ENCODE assay signal across 19 mouse cellular contexts in genomic region chr1:89601349-89601748, GRCm38 (mm10).
DNase-seq lines count a peak whose midpoint lies in the region; ATAC-seq and TF ChIP-seq lines count a peak whose summit lies in the region.
"Had no signal": no experiment of that assay in that cellular context is flagged by ENCODE, and none has a peak within 500 bp of the region (broad histone marks: within the 10 kb centered on the region; RNA-seq: fewer than 3 reads in every experiment).

No protein-coding gene starts in this region.

- peak overlapping the region; percentile 62; the same call in 1 of the 2 replicates for H3K27ac ChIP-seq in heart, embryonic 10.5 days
- peak overlapping the region; percentile 72 for H3K27ac ChIP-seq in heart, postnatal 0 days (ENCODE audit: low read depth)
- peak overlapping the region; percentile 41; the same call in 1 of the 2 replicates for H3K27ac ChIP-seq in cortical plate, adult 2 months (ENCODE audit: insufficient read depth, low read length)
- H3K27ac ChIP-seq: forebrain, embryonic 13.5 days; limb, embryonic 12.5 days; liver, embryonic 13.5 days; lung, embryonic 15.5 days had no signal

- no peak for DNase-seq in heart, embryonic 10.5 days (ENCODE audit: low spot score)
- no peak for DNase-seq in heart, postnatal 14 days
- no peak for DNase-seq in heart, postnatal 0 days (ENCODE audit: low spot score)
- no peak for DNase-seq in heart, postnatal 10 days
- DNase-seq in 416B (ENCODE audit: low read depth), result peak; percentile 40
- DNase-seq in ovary, postnatal 36 days (ENCODE audit: low spot score), result no peak
- DNase-seq: adrenal gland, postnatal 14 days; cerebellum, postnatal 14 days; gastrocnemius, postnatal 14 days; kidney, postnatal 4 days; liver, embryonic 13.5 days; lung, postnatal 4 days; right cerebral cortex, postnatal 4 days had no signal

- H3K27me3 ChIP-seq in heart, embryonic 10.5 days (ENCODE audit: insufficient read depth, poor library complexity, severe bottlenecking), result no peaks in the 10 kb centered on the region
- no peaks in the 10 kb centered on the region for H3K27me3 ChIP-seq in heart, postnatal 0 days (ENCODE audit: control insufficient read depth, insufficient read depth, low read length)
- H3K27me3 ChIP-seq: forebrain, embryonic 13.5 days; limb, embryonic 12.5 days; liver, embryonic 13.5 days; lung, embryonic 15.5 days had no signal

- H3K4me3 ChIP-seq in heart, embryonic 10.5 days, result no peak overlapping the region
- H3K4me3 ChIP-seq in heart, postnatal 0 days (ENCODE audit: low read depth, low read length), result no peak overlapping the region
- H3K4me3 ChIP-seq in cortical plate, adult 2 months (ENCODE audit: insufficient read depth, low read length), result no peak overlapping the region
- H3K4me3 ChIP-seq: forebrain, embryonic 13.5 days; limb, embryonic 12.5 days; liver, embryonic 13.5 days; lung, embryonic 15.5 days had no signal

- peaks cover 58% of the 10 kb centered on the region for H3K4me1 ChIP-seq in heart, embryonic 10.5 days
- peaks cover 61% of the 10 kb centered on the region for H3K4me1 ChIP-seq in heart, postnatal 0 days (ENCODE audit: control insufficient read depth, insufficient read depth)
- peaks cover 33% of the 10 kb centered on the region for H3K4me1 ChIP-seq in cortical plate, adult 2 months (ENCODE audit: control insufficient read depth, insufficient read depth, low read length)
- H3K4me1 ChIP-seq: lung, embryonic 15.5 days had no signal

- 75% methylated on average over 7 of the region's 7 CpGs for WGBS in heart, embryonic 10.5 days
- 55% methylated on average over 7 of the region's 7 CpGs for WGBS in heart, postnatal 0 days

- intact Hi-C loops in heart, postnatal 14 days (cut with DNase I), result no loop called here
- intact Hi-C loops in heart, postnatal 10 days (cut with DNase I), result no loop called here

- 0 out of 2 replicates have a peak, but pooled peaks cover 8% of the 10 kb centered on the region for H3K36me3 ChIP-seq in heart, embryonic 10.5 days
- peaks cover 8% of the 10 kb centered on the region; the same call in 1 of the 2 replicates for H3K36me3 ChIP-seq in heart, postnatal 0 days (replicated peaks; ENCODE audit: control insufficient read depth, insufficient read depth, low read length)
- H3K36me3 ChIP-seq: liver, embryonic 13.5 days; lung, embryonic 15.5 days had no signal

- TF ChIP-seq CTCF in heart, postnatal 0 days (IDR thresholded peaks at IDR 0.05; ENCODE audit: low read depth), result no peak
- TF ChIP-seq CTCF in cortical plate, adult 2 months (IDR thresholded peaks at IDR 0.05; ENCODE audit: extremely low read depth, insufficient read depth, low read length), result no peak

- TF ChIP-seq EP300 in heart, postnatal 0 days (IDR thresholded peaks at IDR 0.05; ENCODE audit: low read depth), result no peak

- H3K9ac ChIP-seq in heart, postnatal 0 days (replicated peaks; ENCODE audit: low read depth, low read length), result no peak overlapping the region
- H3K9ac ChIP-seq: forebrain, embryonic 13.5 days; limb, embryonic 12.5 days; liver, embryonic 13.5 days; lung, embryonic 15.5 days had no signal

- ATAC-seq in heart, postnatal 0 days (ENCODE audit: insufficient read depth, low read depth), result no peak
- ATAC-seq: activated CD4-positive, CD25-positive, alpha-beta regulatory T cell, adult 4 months; forebrain, embryonic 13.5 days; inflammation-experienced regulatory T-cells, adult 6 months had no signal

- H3K9me3 ChIP-seq in heart, embryonic 10.5 days, result no peaks in the 10 kb centered on the region
- H3K9me3 ChIP-seq in heart, postnatal 0 days (replicated peaks; ENCODE audit: control insufficient read depth, low read length), result no peaks in the 10 kb centered on the region
- H3K9me3 ChIP-seq: forebrain, embryonic 13.5 days; limb, embryonic 12.5 days; liver, embryonic 13.5 days; lung, embryonic 15.5 days had no signal

- H3K4me2 ChIP-seq in heart, postnatal 0 days (ENCODE audit: low read depth, low read length), result peak overlapping the region; percentile 11; the same call in 1 of the 2 replicates
- H3K4me2 ChIP-seq: forebrain, embryonic 13.5 days; limb, embryonic 12.5 days; liver, embryonic 13.5 days; lung, embryonic 15.5 days had no signal

- no peak for TF ChIP-seq POLR2A in cortical plate, adult 2 months (IDR thresholded peaks at IDR 0.05; ENCODE audit: extremely low read depth, insufficient read depth, low read length)
